Mouse (Mus musculus): Measurements from ENCODE around the gene Pakap. TPM values are rescaled to one million over a fixed set of nuclear protein-coding genes. Genes with fewer than 3 reads are reported as not detected.
A peak's percentile ranks its signal among the peaks of the same experiment; 100 is the strongest.

The Pakap gene
- total RNA-seq, 1 experiment from 2014 or later, result not detected

DNA sequence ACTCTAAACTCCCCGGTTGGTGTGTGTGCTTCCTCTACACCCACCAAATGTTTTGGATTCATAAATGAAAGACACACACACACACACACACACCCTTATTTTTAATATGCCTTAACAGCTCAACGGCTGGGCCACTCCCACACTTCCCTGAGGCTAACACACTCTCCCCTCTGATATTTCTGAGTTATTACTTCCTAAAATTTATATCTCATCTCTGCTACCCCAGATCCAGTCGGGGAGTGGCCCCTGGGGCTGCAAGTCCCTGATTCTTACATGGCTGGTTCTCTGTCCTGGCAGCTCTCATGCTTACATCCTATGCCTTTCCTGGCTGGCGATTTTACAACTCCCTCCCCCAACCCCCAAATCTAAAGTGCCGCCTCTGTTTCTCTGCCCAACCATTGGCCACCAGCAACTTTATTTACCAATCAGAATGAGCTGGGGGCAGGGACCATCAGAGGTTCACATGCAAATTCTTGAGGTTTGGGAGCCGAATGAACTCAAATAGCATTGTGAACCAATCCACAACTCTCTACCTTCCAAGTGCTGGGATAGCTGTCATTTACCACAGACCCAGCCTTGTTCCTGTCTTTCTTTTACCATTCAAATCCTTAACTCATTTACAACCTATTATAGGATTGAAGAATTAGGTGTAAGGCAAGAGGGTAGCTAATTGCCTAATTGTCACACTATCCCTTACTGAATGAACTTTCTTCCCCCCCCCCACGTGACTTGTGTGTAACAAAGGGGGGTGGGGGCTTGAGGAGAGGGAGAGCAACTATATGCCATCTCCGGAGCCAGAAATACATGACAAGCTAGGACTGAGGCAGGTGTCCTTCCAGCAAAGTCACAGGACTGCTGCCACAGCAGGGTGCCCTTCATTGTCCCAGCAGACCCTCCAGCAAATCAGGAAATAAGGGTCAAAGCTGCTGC, 351.8 kb downstream of the Pakap start:
- peak; percentile 67 for ATAC-seq (replicated peaks; ENCODE audit: low read depth, poor library complexity, severe bottlenecking)

DNA sequence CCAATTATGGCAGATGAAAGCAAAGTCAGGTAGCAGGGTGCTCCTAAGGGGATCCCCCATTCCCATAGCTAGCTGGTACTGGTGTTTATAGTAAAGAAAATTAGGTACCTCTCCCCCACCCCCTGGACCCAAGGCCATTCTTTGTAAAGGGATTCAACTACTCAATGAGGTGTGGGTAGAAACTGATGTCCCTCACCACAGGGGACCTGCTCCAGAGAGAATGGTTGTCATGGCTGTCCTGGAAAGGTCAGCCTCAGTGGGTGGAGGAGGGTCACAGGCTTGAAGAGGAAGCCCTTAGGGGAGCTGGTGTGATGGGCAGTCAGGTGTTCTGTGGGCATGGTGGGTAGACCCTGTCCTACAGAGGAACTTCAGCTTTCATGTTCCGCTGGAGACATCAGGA, 352.5 kb downstream of the Pakap start:
- ATAC-seq (replicated peaks; ENCODE audit: low read depth, poor library complexity, severe bottlenecking), result no peak

DNA sequence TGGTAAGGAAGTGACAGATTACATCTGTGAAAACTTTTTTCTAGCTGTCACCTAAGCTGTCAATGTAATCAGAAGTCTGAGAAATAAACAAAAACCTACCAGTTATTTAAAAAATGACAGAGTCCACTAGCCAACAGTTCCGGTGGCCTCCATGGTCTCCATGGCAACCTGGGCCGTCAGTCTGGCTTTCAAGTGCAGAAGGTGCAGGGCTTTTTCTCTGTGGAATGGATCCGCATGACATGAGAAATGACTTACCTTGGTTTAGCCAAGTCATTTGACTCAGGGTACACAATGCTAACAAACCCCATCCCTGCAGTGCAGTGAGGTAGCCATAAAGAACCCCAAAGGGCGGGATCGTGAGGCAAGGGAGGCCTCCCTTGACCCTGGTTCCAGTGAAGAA, 354.2 kb downstream of the Pakap start:
- ATAC-seq (replicated peaks; ENCODE audit: low read depth, poor library complexity, severe bottlenecking), result no peak

DNA sequence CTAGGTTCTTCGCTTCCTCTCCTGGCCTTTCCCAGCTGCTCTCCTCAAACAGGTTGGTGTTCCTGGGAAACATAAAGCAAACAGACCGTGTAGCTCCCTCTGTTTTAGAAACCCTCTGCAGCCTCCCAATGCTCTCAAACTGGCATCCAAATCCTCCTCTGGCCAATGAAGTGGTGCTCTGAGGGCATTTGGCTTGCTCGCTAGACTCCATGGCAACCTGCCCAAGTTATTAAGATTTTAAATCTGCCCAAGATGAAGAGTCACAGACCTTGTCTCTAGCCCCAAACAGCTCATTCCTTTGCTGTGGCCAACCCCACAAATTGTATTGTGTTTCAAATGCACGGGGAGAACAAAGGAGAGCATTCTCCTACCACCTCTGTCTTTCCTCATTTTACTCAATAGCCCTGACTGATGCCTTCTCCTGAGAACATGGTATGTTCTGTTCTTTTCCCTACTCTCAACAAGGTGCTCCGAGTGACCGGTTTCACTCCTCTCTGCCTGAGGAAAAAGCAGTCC, 356.6 kb downstream of the Pakap start:
- ATAC-seq (replicated peaks; ENCODE audit: low read depth, poor library complexity, severe bottlenecking), result no peak

DNA sequence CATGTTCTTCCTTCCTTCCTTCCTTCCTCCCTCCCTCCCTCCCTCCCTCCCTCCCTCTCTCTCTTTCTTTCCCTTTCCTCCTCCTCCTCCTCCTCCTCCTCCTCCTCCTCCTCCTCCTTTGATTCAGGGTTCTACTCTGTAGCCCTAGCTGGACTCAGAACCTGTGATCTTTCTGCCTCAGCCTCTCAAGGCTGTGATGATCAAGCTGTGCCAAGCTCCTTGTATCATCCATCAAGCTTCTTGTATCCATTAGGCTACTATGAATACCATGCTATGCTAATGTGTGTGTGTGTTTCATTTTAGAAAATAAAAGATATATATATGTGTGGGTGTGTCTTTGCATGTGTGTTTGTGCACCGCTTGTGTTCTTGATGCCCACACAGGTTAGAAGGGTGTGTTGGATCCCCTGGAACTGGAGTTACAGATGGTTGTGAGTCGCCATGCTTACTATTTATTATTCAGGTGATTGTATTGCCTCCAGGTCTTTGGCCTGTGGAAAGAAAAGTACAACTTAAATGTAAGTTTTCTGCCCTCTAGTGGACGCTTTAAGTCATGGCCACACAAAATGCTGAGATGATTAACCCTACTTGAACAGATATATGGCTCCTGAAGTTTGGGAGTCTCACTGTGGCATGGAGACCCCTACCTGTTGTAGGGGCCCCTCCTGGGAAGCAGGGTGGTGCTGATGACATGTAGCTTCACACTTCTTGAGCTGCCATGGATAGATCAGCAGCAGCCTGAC, 359.7 kb downstream of the Pakap start:
- peak; percentile 65 for ATAC-seq (replicated peaks; ENCODE audit: low read depth, poor library complexity, severe bottlenecking)

DNA sequence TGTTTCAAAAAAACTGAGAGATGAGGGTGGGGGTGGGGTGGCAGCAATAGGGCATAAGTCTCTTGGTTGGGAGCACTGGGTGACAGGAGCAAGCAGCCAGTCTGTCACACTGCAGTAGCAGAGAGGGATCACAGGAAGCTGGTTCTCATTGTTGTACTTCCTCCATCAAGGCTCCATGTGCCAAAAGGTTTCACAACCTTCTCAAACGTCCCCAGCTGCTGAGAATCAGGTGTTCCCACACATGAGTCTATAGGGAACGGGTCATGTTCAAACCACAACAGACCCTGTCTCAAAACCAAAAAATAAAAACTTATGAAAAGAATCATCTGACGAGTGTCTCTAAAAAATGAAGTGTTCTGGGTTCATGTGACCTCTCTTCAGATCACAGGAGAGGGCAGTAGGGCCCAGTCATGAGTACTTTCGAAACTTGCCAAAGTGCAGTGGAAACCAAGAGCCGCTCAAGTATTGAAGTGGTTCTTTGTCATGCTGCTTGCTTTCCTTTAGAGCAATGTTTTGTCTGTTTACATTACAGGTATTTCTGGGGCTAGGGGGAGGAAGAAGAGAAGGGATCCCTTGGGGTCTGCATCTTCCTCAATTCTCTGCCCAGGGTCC, 362.7 kb downstream of the Pakap start:
- ATAC-seq (replicated peaks; ENCODE audit: low read depth, poor library complexity, severe bottlenecking), result peak; percentile 84

DNA sequence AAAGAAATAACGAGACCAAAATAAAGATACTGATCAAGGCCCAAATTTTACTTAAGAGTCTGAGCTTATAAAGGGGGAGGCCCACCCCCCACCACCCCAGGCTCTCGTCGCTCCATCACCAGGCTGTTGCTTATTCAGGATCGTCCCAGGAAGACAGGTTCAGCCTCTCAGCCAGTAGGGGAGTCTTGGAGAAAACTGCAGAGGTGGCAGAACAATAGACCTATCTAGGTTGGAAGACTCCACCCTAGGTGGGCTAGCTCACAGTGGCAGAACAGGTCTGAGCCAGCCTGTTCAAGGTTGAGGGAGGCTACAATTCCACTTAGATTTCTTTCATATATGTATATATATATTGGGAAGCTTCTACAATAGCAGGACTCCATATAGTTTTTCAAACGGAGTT, 366.2 kb downstream of the Pakap start:
- ATAC-seq (replicated peaks; ENCODE audit: low read depth, poor library complexity, severe bottlenecking), result no peak

DNA sequence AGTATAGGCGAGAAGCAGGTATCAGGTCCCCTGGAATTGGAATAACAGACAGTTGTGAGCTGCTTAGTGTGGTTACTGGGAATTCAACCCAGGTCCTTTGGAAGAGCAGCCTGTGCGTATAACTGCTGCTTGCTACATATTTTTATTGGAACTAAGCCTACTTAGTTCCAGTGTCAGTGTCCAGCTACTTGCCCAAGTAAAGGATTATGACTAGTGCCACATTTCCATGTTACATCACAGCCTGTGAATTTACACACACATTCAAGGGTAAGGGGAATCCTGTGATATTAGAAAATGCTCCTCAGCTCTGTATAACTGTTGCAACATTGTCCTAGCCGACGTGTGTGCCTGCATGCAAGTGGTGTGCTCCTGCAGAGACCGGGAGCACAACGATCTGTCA, 369.3 kb downstream of the Pakap start:
- ATAC-seq (replicated peaks; ENCODE audit: low read depth, poor library complexity, severe bottlenecking), result no peak

DNA sequence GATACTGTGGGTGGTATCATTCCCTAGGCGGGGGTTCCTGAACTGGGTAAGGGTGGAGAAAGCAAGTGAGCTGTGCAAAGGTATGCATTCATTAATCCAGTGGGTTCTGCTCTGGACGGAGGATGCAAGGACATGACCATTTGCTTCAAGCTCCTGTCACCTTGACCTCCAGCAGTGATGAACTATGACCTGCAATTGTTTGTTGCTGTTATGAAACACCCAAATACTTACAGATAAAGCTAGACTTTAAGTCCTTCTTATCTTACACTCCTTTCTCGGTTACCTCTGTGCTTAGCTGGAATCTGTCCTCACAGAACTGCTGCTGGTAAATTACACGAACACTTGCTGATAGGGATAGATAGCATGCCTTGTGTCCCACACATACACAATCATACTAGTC, 372.7 kb downstream of the Pakap start:
- ATAC-seq (replicated peaks; ENCODE audit: low read depth, poor library complexity, severe bottlenecking), result no peak

DNA sequence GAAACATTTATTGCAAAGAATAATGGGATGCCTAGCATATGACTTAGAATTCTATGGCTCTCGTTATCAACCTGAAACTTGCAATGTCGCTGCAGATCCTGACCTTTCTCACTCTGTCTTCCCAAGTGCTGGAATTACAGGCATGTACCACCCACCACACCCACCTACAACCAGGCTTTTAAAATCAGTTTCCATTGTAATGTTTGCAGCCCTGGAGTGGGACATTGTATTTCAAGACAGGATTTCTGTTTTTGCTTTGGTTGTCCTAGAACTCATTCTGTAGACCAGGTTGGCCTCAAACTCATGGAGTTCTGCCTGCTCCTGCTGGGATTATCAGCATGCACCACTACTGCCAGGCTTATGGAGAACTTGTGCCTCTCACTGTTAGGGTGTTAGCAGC, 374.9 kb downstream of the Pakap start:
- ATAC-seq (replicated peaks; ENCODE audit: low read depth, poor library complexity, severe bottlenecking), result no peak

Other genes starting within 250 kb of the Pakap start
- gene Palm2, start 133.9 kb upstream of the Pakap start, total RNA-seq (2017), result not detected in 2 replicates
- 2.2 TPM in 1 of 2 replicates, not detected in the other for gene Akap2, start 149.5 kb downstream of the Pakap start, total RNA-seq (2017)

Data from common myeloid progenitor, adult 5-6 weeks (primary cell).